Mouse (Mus musculus): ENCODE results near the gene Spon1. TPM values are rescaled to one million over a fixed set of nuclear protein-coding genes. Genes with fewer than 3 reads are reported as not detected.
A peak's percentile ranks its signal among the peaks of the same experiment; 100 is the strongest.

Gene Spon1
- polyA plus RNA-seq, 1 experiment: 1.2 TPM

- no peak for DNase-seq (ENCODE audit: low read depth in 1 of 2, low spot score in 2 of 2)
- H3K27me3 ChIP-seq (ENCODE audit: control insufficient read depth, insufficient read depth, low read length): no peaks in the 10 kb centered on the region
- H3K4me1 ChIP-seq (ENCODE audit: control insufficient read depth, insufficient read depth, insufficient read length): no peaks in the 10 kb centered on the region
- no peak for TF ChIP-seq POLR2A (IDR thresholded peaks at IDR 0.05; ENCODE audit: low read depth, low read length)
- no peak overlapping the region for H3K27ac ChIP-seq (ENCODE audit: insufficient read depth, low read length)
- WGBS: 85% methylated on average over 6 of the region's 6 CpGs
- no peak overlapping the region for H3K4me3 ChIP-seq (ENCODE audit: extremely low read depth, insufficient read depth, insufficient read length)
- peaks cover 6% of the 10 kb centered on the region; the same call in 1 of the 2 replicates for H3K36me3 ChIP-seq (ENCODE audit: control insufficient read depth, insufficient read depth, low read length)
Measured at GRCm38 (mm10) chr7:114060445-114060844, 294.6 kb downstream of the Spon1 start.

DNA sequence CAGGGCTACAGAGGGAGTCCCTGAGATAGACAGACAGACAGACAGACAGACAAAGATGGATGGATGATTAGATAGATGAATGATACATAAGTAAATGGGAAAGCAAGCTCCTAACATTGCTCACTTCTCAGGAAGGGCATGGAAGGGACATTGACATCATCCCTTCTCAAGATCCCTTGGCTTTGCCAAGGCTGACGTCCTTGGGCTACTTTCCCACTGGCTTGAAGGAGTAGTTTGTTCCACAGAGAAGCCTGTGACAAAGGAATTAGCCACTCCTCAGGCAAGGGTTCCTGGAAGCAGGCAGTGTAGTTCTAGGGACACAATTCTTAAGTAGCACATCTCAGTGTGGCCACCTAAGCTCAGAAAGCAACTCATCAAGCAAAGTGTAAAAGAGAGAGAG, 296.7 kb downstream of the Spon1 start:
- H3K4me3 ChIP-seq (ENCODE audit: extremely low read depth, insufficient read depth, insufficient read length): no peak overlapping the region
- H3K27me3 ChIP-seq (ENCODE audit: control insufficient read depth, insufficient read depth, low read length): no peaks in the 10 kb centered on the region
- DNase-seq (ENCODE audit: low read depth in 1 of 2, low spot score in 2 of 2): no peak
- TF ChIP-seq POLR2A (IDR thresholded peaks at IDR 0.05; ENCODE audit: low read depth, low read length) (no peak), CTCF (IDR thresholded peaks at IDR 0.05; ENCODE audit: extremely low read depth, insufficient read depth, insufficient read length, insufficient replicate concordance) (no peak)
- peaks cover 5% of the 10 kb centered on the region; the same call in 1 of the 2 replicates for H3K36me3 ChIP-seq (ENCODE audit: control insufficient read depth, insufficient read depth, low read length)
- H3K27ac ChIP-seq (ENCODE audit: insufficient read depth, low read length): no peak overlapping the region
- 87% methylated on average over 1 of the region's 1 CpGs for WGBS
- peaks cover 2% of the 10 kb centered on the region; the same call in 1 of the 2 replicates for H3K4me1 ChIP-seq (ENCODE audit: control insufficient read depth, insufficient read depth, insufficient read length)

- TF ChIP-seq CTCF (IDR thresholded peaks at IDR 0.05; ENCODE audit: extremely low read depth, insufficient read depth, insufficient read length, insufficient replicate concordance): no peak
- no peak for TF ChIP-seq POLR2A (IDR thresholded peaks at IDR 0.05; ENCODE audit: low read depth, low read length)
- Histone ChIP-seq H3K4me1 (ENCODE audit: control insufficient read depth, insufficient read depth, insufficient read length) (peaks cover 6% of the 10 kb centered on the region; the same call in 1 of the 2 replicates), H3K27ac (ENCODE audit: insufficient read depth, low read length) (no peak overlapping the region), H3K27me3 (ENCODE audit: control insufficient read depth, insufficient read depth, low read length) (no peaks in the 10 kb centered on the region), H3K36me3 (ENCODE audit: control insufficient read depth, insufficient read depth, low read length) (0 out of 2 replicates have a peak, but pooled peaks cover 2% of the 10 kb centered on the region), H3K4me3 (ENCODE audit: extremely low read depth, insufficient read depth, insufficient read length) (no peak overlapping the region)
- 61% methylated on average over 8 of the region's 8 CpGs for WGBS
- DNase-seq (ENCODE audit: low read depth in 1 of 2, low spot score in 2 of 2): no peak
Measured at GRCm38 (mm10) chr7:114063534-114063933, 297.7 kb downstream of the Spon1 start.

- TF ChIP-seq POLR2A (IDR thresholded peaks at IDR 0.05; ENCODE audit: low read depth, low read length) (no peak), CTCF (IDR thresholded peaks at IDR 0.05; ENCODE audit: extremely low read depth, insufficient read depth, insufficient read length, insufficient replicate concordance) (no peak)
- no peak for DNase-seq (ENCODE audit: low read depth in 1 of 2, low spot score in 2 of 2)
- H3K36me3 ChIP-seq (ENCODE audit: control insufficient read depth, insufficient read depth, low read length): no peaks in the 10 kb centered on the region
- H3K27ac ChIP-seq (ENCODE audit: insufficient read depth, low read length): no peak overlapping the region
- no peak overlapping the region for H3K4me3 ChIP-seq (ENCODE audit: extremely low read depth, insufficient read depth, insufficient read length)
- no peaks in the 10 kb centered on the region for H3K27me3 ChIP-seq (ENCODE audit: control insufficient read depth, insufficient read depth, low read length)
- 82% methylated on average over 6 of the region's 6 CpGs for WGBS
- peaks cover 10% of the 10 kb centered on the region; the same call in 1 of the 2 replicates for H3K4me1 ChIP-seq (ENCODE audit: control insufficient read depth, insufficient read depth, insufficient read length)
Measured at GRCm38 (mm10) chr7:114063966-114064365, 298.2 kb downstream of the Spon1 start.

- Histone ChIP-seq H3K36me3 (ENCODE audit: control insufficient read depth, insufficient read depth, low read length) (no peaks in the 10 kb centered on the region), H3K4me1 (ENCODE audit: control insufficient read depth, insufficient read depth, insufficient read length) (peaks cover 24% of the 10 kb centered on the region), H3K4me3 (ENCODE audit: extremely low read depth, insufficient read depth, insufficient read length) (no peak overlapping the region), H3K27me3 (ENCODE audit: control insufficient read depth, insufficient read depth, low read length) (no peaks in the 10 kb centered on the region), H3K27ac (ENCODE audit: insufficient read depth, low read length) (no peak overlapping the region)
- TF ChIP-seq POLR2A (IDR thresholded peaks at IDR 0.05; ENCODE audit: low read depth, low read length) (no peak), CTCF (IDR thresholded peaks at IDR 0.05; ENCODE audit: extremely low read depth, insufficient read depth, insufficient read length, insufficient replicate concordance) (no peak)
- no peak for DNase-seq (ENCODE audit: low read depth in 1 of 2, low spot score in 2 of 2)
- whole genome bisulfite sequencing: 82% methylated on average over 11 of the region's 11 CpGs
Measured at GRCm38 (mm10) chr7:114065407-114066185, 299.8 kb downstream of the Spon1 start.

- Histone ChIP-seq H3K27me3 (ENCODE audit: control insufficient read depth, insufficient read depth, low read length) (no peaks in the 10 kb centered on the region), H3K36me3 (ENCODE audit: control insufficient read depth, insufficient read depth, low read length) (no peaks in the 10 kb centered on the region), H3K4me1 (ENCODE audit: control insufficient read depth, insufficient read depth, insufficient read length) (peaks cover 29% of the 10 kb centered on the region), H3K4me3 (ENCODE audit: extremely low read depth, insufficient read depth, insufficient read length) (no peak overlapping the region), H3K27ac (ENCODE audit: insufficient read depth, low read length) (no peak overlapping the region)
- 28% methylated on average over 14 of the region's 14 CpGs for WGBS
- DNase-seq (ENCODE audit: low read depth in 1 of 2, low spot score in 2 of 2): peak; percentile 65 to 80
- TF ChIP-seq CTCF (IDR thresholded peaks at IDR 0.05; ENCODE audit: extremely low read depth, insufficient read depth, insufficient read length, insufficient replicate concordance) (peak; percentile 95; the same call in 1 of the 2 replicates), POLR2A (IDR thresholded peaks at IDR 0.05; ENCODE audit: low read depth, low read length) (no peak)
Measured at GRCm38 (mm10) chr7:114066529-114067178, 300.9 kb downstream of the Spon1 start.
